Comparison of ENCODE assay signal across 8 mouse cellular contexts in genomic region chr7:119720253-119720946, GRCm38 (mm10). TPM values are rescaled to one million over a fixed set of nuclear protein-coding genes. Genes with fewer than 3 reads are reported as not detected.
DNase-seq lines count a peak whose midpoint lies in the region; ATAC-seq and TF ChIP-seq lines count a peak whose summit lies in the region.

Gene Thumpd1, minus strand, starts transcription at chr7:119720798.

- DNase-seq in 3T3-L1 (ENCODE audit: low read depth, low spot score), result peak; percentile 82
- peak; percentile 76 to 89 for DNase-seq in adrenal gland, postnatal 4 days (ENCODE audit: low spot score in 2 of 2)
- DNase-seq in embryonic facial prominence, embryonic 14.5 days (ENCODE audit: low spot score), result peak; percentile 96
- DNase-seq in heart, adult 2 months, result peak; percentile 92 to 95
- DNase-seq in kidney, adult 8-10 months, result peak; percentile 87 to 92
- DNase-seq in spleen, postnatal 10 days (ENCODE audit: low spot score in 2 of 2), result peak; percentile 87 to 95

- peak; percentile 48; the same call in 1 of the 2 replicates for TF ChIP-seq EP300 in heart, adult 2 months (IDR thresholded peaks at IDR 0.05; ENCODE audit: insufficient read depth, low read depth, low read length)

- H3K27me3 ChIP-seq in embryonic facial prominence, embryonic 14.5 days (replicated peaks; ENCODE audit: control insufficient read depth, insufficient read depth, low read length), result no peaks in the 10 kb centered on the region
- H3K27me3 ChIP-seq in heart, adult 2 months (ENCODE audit: control insufficient read depth, insufficient read depth, low read length), result no peaks in the 10 kb centered on the region
- H3K27me3 ChIP-seq in limb, embryonic 13.5 days, result no peaks in the 10 kb centered on the region
- peaks cover 2% of the 10 kb centered on the region; the same call in 1 of the 2 replicates for H3K27me3 ChIP-seq in midbrain, embryonic 16.5 days (ENCODE audit: control insufficient read depth, insufficient read depth, low read depth, low read length)

- peak; percentile 70 for TF ChIP-seq POLR2A in heart, adult 2 months (IDR thresholded peaks at IDR 0.05; ENCODE audit: insufficient read depth, low read depth, low read length)

- under 1% methylated on average over 56 of the region's 60 CpGs for WGBS in embryonic facial prominence, embryonic 14.5 days
- under 1% methylated on average over 60 of the region's 60 CpGs for WGBS in heart, adult 2 months
- WGBS in limb, embryonic 13.5 days, result under 1% methylated on average over 59 of the region's 60 CpGs
- WGBS in midbrain, embryonic 16.5 days, result under 1% methylated on average over 60 of the region's 60 CpGs

- H3K36me3 ChIP-seq in embryonic facial prominence, embryonic 14.5 days (ENCODE audit: control insufficient read depth, insufficient read depth, low read length), result peaks cover 36% of the 10 kb centered on the region
- H3K36me3 ChIP-seq in heart, adult 2 months (ENCODE audit: control insufficient read depth, insufficient read depth, low read length), result no peaks in the 10 kb centered on the region
- H3K36me3 ChIP-seq in limb, embryonic 13.5 days, result peaks cover 32% of the 10 kb centered on the region
- H3K36me3 ChIP-seq in midbrain, embryonic 16.5 days (ENCODE audit: control insufficient read depth, insufficient read depth, low read length), result peaks cover 21% of the 10 kb centered on the region

- H3K79me2 ChIP-seq in heart, adult 2 months (replicated peaks; ENCODE audit: control insufficient read depth, insufficient read depth, low read length), result no peaks in the 10 kb centered on the region

- TF ChIP-seq CTCF in heart, adult 2 months (IDR thresholded peaks at IDR 0.05), result peak; percentile 75

- peak within 1 kb of the TSS; percentile 87 for H3K4me2 ChIP-seq in embryonic facial prominence, embryonic 14.5 days (ENCODE audit: low read depth, low read length)
- H3K4me2 ChIP-seq in limb, embryonic 13.5 days (replicated peaks), result peak within 1 kb of the TSS; percentile 87
- peak within 1 kb of the TSS; percentile 92 for H3K4me2 ChIP-seq in midbrain, embryonic 16.5 days (ENCODE audit: low read length)

- peak within 1 kb of the TSS; percentile 90 for H3K4me3 ChIP-seq in embryonic facial prominence, embryonic 14.5 days (ENCODE audit: low read depth, low read length)
- H3K4me3 ChIP-seq in heart, adult 2 months, result peak within 1 kb of the TSS; percentile 98
- peak within 1 kb of the TSS; percentile 95 for H3K4me3 ChIP-seq in limb, embryonic 13.5 days
- H3K4me3 ChIP-seq in midbrain, embryonic 16.5 days (ENCODE audit: low read depth, low read length), result peak within 1 kb of the TSS; percentile 96

- 0 out of 2 replicates have a peak, but pooled peaks cover 3% of the 10 kb centered on the region for H3K4me1 ChIP-seq in embryonic facial prominence, embryonic 14.5 days (ENCODE audit: control insufficient read depth, insufficient read depth, low read length)
- H3K4me1 ChIP-seq in heart, adult 2 months (ENCODE audit: control insufficient read depth, insufficient read depth, low read length), result no peaks in the 10 kb centered on the region
- H3K4me1 ChIP-seq in limb, embryonic 13.5 days, result peaks cover 10% of the 10 kb centered on the region
- H3K4me1 ChIP-seq in midbrain, embryonic 16.5 days (ENCODE audit: control insufficient read depth, insufficient read depth, low read length), result peaks cover 12% of the 10 kb centered on the region

- intact Hi-C loops in heart, adult 2 months (cut with DNase I), result loop anchor here (5.0 kb wide), 2 partner anchors 72 to 382 kb away; partner anchors contain the start of genes Eri2, Rexo5 and Tmem159

- peak within 1 kb of the TSS; percentile 83 for H3K27ac ChIP-seq in embryonic facial prominence, embryonic 14.5 days (replicated peaks; ENCODE audit: low read depth, low read length)
- peak within 1 kb of the TSS; percentile 79 for H3K27ac ChIP-seq in heart, adult 2 months
- H3K27ac ChIP-seq in limb, embryonic 13.5 days, result peak within 1 kb of the TSS; percentile 76; the same call in 1 of the 2 replicates
- H3K27ac ChIP-seq in midbrain, embryonic 16.5 days (ENCODE audit: low read length), result peak within 1 kb of the TSS; percentile 80

- no peaks in the 10 kb centered on the region for H3K9me3 ChIP-seq in embryonic facial prominence, embryonic 14.5 days (ENCODE audit: control insufficient read depth, low read length)
- no peaks in the 10 kb centered on the region for H3K9me3 ChIP-seq in limb, embryonic 13.5 days
- H3K9me3 ChIP-seq in midbrain, embryonic 16.5 days (replicated peaks; ENCODE audit: control insufficient read depth, low read length, poor library complexity, severe bottlenecking), result no peaks in the 10 kb centered on the region

- H3K9ac ChIP-seq in embryonic facial prominence, embryonic 14.5 days (ENCODE audit: low read depth, low read length), result peak within 1 kb of the TSS; percentile 94
- peak within 1 kb of the TSS; percentile 50 for H3K9ac ChIP-seq in heart, adult 2 months (ENCODE audit: low read depth, low read length)
- H3K9ac ChIP-seq in limb, embryonic 13.5 days, result peak within 1 kb of the TSS; percentile 87
- peak within 1 kb of the TSS; percentile 93 for H3K9ac ChIP-seq in midbrain, embryonic 16.5 days (ENCODE audit: low read depth, low read length)

- ATAC-seq in embryonic facial prominence, embryonic 14.5 days (ENCODE audit: low read depth), result peak; percentile 95
- peak; percentile 96 for ATAC-seq in limb, embryonic 13.5 days (ENCODE audit: low FRiP score, low read depth)
- peak; percentile 97 for ATAC-seq in midbrain, embryonic 16.5 days

RNA-seq across cellular contexts. Expression of gene Thumpd1, which starts in this region (rescaled TPM):
- 10 to 100 TPM; 42.3 to 47.5 TPM for total RNA-seq in adrenal gland, postnatal 4 days (2021)
- 65.3 and 82.7 TPM in 2 replicates for polyA plus RNA-seq in embryonic facial prominence, embryonic 14.5 days (2014; fragmentation: Nextera tagmentation; extraction: Ambion mirVana)
- total RNA-seq in heart, adult 2 months (2021), result 10 to 100 TPM; 15.0 to 15.6 TPM
- polyA plus RNA-seq in heart, adult 2 months (2012; rRNA removed), result 7.9 and 14.5 TPM in 2 replicates
- 76.7 and 80.2 TPM in 2 replicates for polyA plus RNA-seq in limb, embryonic 13.5 days (2015; fragmentation: Nextera tagmentation; extraction: Ambion mirVana)
- 85.8 and 89.6 TPM in 2 replicates for polyA plus RNA-seq in midbrain, embryonic 16.5 days (2015; fragmentation: Nextera tagmentation; extraction: Ambion mirVana)

Comparison
In these comparisons a context has a peak if more than half of its experiments do, and no peak if none do; other contexts are left out.
1. Peak in every context shown above with its lines: DNase-seq, ATAC-seq, H3K4me3 ChIP-seq and H3K27ac ChIP-seq.